In genomic region chr1:73530326-73530725, GRCm38 (mm10) we compare ENCODE assay signal across 14 mouse cellular contexts.
"Had no signal": no experiment of that assay in that cellular context is flagged by ENCODE, and none has a peak within 500 bp of the region (broad histone marks: within the 10 kb centered on the region; RNA-seq: fewer than 3 reads in every experiment).

No protein-coding gene starts in this region.

- H3K9me3 ChIP-seq: neural tube, embryonic 15.5 days; stomach, embryonic 15.5 days had no signal

- H3K4me3 ChIP-seq: neural tube, embryonic 15.5 days; stomach, embryonic 15.5 days had no signal

- H3K4me2 ChIP-seq: neural tube, embryonic 15.5 days; stomach, embryonic 15.5 days had no signal

- H3K9ac ChIP-seq: neural tube, embryonic 15.5 days; stomach, embryonic 15.5 days had no signal

- H3K4me1 ChIP-seq: stomach, embryonic 15.5 days had no signal

- H3K36me3 ChIP-seq: neural tube, embryonic 15.5 days; stomach, embryonic 15.5 days had no signal

- H3K27me3 ChIP-seq: neural tube, embryonic 15.5 days; stomach, embryonic 15.5 days had no signal

- DNase-seq: right cerebral cortex, adult 18-20 months; right cerebral cortex, postnatal 14 days; right cerebral cortex, postnatal 25 days; right cerebral cortex, postnatal 4 days; spleen, adult 18-20 months; thymus, adult 18-20 months; thymus, adult 2 months; thymus, postnatal 14 days; thymus, postnatal 25 days; thymus, postnatal 36 days; thymus, postnatal 4 days had no signal

- H3K27ac ChIP-seq: neural tube, embryonic 15.5 days; stomach, embryonic 15.5 days; stomach, postnatal 0 days had no signal
